Mouse (Mus musculus) CH12.LX (cell line): Measurements from ENCODE around the gene Wwp2. TPM values are rescaled to one million over a fixed set of nuclear protein-coding genes. Genes with fewer than 3 reads are reported as not detected.

Experiments
- DNase-seq: peaks from one replicate; pipeline ENCODE4 v3.0.0-alpha.2; 2013; ENCODE audit errors: extremely low read depth
- H3K27ac ChIP-seq: 2 replicates; pipeline ENCODE4 v1.5.1; 2012; ENCODE audit warnings: low read depth, mild to moderate bottlenecking, control low read depth, moderate library complexity; ENCODE audit not compliant: insufficient read depth
- H3K27me3 ChIP-seq: replicated peaks from 2 replicates; pipeline ENCODE3; 2012; ENCODE audit warnings: inconsistent platforms
- H3K36me3 ChIP-seq, 2 experiments: replicated peaks in 1 of 2; 2 replicates each; pipeline versions ENCODE3 to v1.6.1; 2012; ENCODE audit warnings: inconsistent platforms in 1 of 2, low read length in 1 of 2, mild to moderate bottlenecking in 1 of 2, mixed read lengths in 1 of 2, moderate library complexity in 1 of 2; ENCODE audit not compliant: control insufficient read depth in 1 of 2, insufficient read depth in 1 of 2
- H3K4me1 ChIP-seq, 2 experiments: 2 replicates each; pipeline ENCODE4 v1.6.1; 2012; ENCODE audit warnings: inconsistent platforms in 1 of 2, moderate library complexity in 1 of 2; ENCODE audit not compliant: insufficient read depth in 2 of 2, control insufficient read depth in 1 of 2
- H3K4me2 ChIP-seq: 2 replicates; pipeline ENCODE4 v1.6.1; 2012; ENCODE audit warnings: low read depth, mild to moderate bottlenecking, control low read depth; ENCODE audit not compliant: poor library complexity, insufficient read depth, severe bottlenecking
- H3K4me3 ChIP-seq, 3 experiments: fragments of 150-350 bp in 1 of 3; sonication (generic) in 1 of 3; replicated peaks in 1 of 3; 2 replicates each; pipeline versions ENCODE3 to v1.5.1; 2011 to 2012; ENCODE audit warnings: low read depth in 2 of 3, low read length in 2 of 3, mild to moderate bottlenecking in 2 of 3, moderate library complexity in 2 of 3, control low read depth in 1 of 3, improper control_type of control experiment in 1 of 3, inconsistent platforms in 1 of 3, mixed read lengths in 1 of 3; ENCODE audit not compliant: poor library complexity in 1 of 3
- H3K79me2 ChIP-seq: replicated peaks from 2 replicates; pipeline ENCODE4 v1.6.1; 2012; ENCODE audit warnings: mild to moderate bottlenecking, moderate library complexity; ENCODE audit not compliant: control insufficient read depth, poor library complexity, insufficient read depth, severe bottlenecking; ENCODE audit errors: extremely low read depth
- H3K9ac ChIP-seq: 2 replicates; pipeline ENCODE4 v1.6.1; 2012; ENCODE audit warnings: low read depth, mild to moderate bottlenecking, control low read depth, moderate library complexity; ENCODE audit not compliant: insufficient read depth
- H3K9me3 ChIP-seq: replicated peaks from 2 replicates; pipeline ENCODE3; 2012; ENCODE audit warnings: low read length, inconsistent platforms, mixed read lengths
- CTCF ChIP-seq, 2 experiments: IDR thresholded peaks in 1 of 2; conservative IDR thresholded peaks in 1 of 2; 2 replicates each; pipeline ENCODE4 v1.5.1; 2011 to 2012; ENCODE audit warnings: low read depth in 2 of 2, low read length in 2 of 2, improper control_type of control experiment in 1 of 2, inconsistent platforms in 1 of 2, mild to moderate bottlenecking in 1 of 2, moderate library complexity in 1 of 2
- ELF1 ChIP-seq: IDR thresholded peaks from 2 replicates; pipeline ENCODE4 v1.6.1; 2014; ENCODE audit warnings: low read depth, mild to moderate bottlenecking, inconsistent platforms, low read length, improper control_type of control experiment
- ETS1 ChIP-seq: conservative IDR thresholded peaks from 2 replicates; pipeline ENCODE4 v1.6.1; 2012; ENCODE audit warnings: low read depth, mild to moderate bottlenecking, inconsistent platforms, low read length, improper control_type of control experiment, moderate library complexity
- IRF4 ChIP-seq: IDR thresholded peaks from 2 replicates; pipeline ENCODE4 v1.6.1; 2014; ENCODE audit warnings: low read depth, mild to moderate bottlenecking, inconsistent platforms, low read length, improper control_type of control experiment
- MAFK ChIP-seq: IDR thresholded peaks from 2 replicates; pipeline ENCODE4 v1.6.1; 2011; ENCODE audit warnings: low read length, improper control_type of control experiment; ENCODE audit not compliant: insufficient replicate concordance
- MAX ChIP-seq: IDR thresholded peaks from 2 replicates; pipeline ENCODE4 v1.6.1; 2011; ENCODE audit warnings: low read length, improper control_type of control experiment
- MEF2A ChIP-seq: IDR thresholded peaks from 2 replicates; pipeline ENCODE4 v1.6.1; 2014; ENCODE audit warnings: low read depth, mild to moderate bottlenecking, inconsistent platforms, low read length, improper control_type of control experiment, borderline replicate concordance
- NELFE ChIP-seq: IDR thresholded peaks from 2 replicates; pipeline ENCODE4 v1.6.1; 2011; ENCODE audit warnings: low read depth, low read length, improper control_type of control experiment
- NRF1 ChIP-seq: IDR thresholded peaks from 2 replicates; pipeline ENCODE4 v1.6.1; 2014; ENCODE audit warnings: low read depth, mild to moderate bottlenecking, inconsistent platforms, low read length, improper control_type of control experiment, moderate library complexity
- PAX5 ChIP-seq: IDR thresholded peaks from 2 replicates; pipeline ENCODE4 v1.6.1; 2012; ENCODE audit warnings: low read length, inconsistent platforms, mixed read lengths
- POLR2A ChIP-seq: IDR thresholded peaks from 2 replicates; pipeline ENCODE4 v1.6.1; 2011; ENCODE audit warnings: low read depth, mild to moderate bottlenecking, improper control_type of control experiment, low read length
- POLR2AphosphoS2 ChIP-seq: IDR thresholded peaks from 2 replicates; pipeline ENCODE4 v1.6.1; 2011; ENCODE audit warnings: low read depth, low read length, improper control_type of control experiment
- RAD21 ChIP-seq: IDR thresholded peaks from 2 replicates; pipeline ENCODE4 v1.6.1; 2011; ENCODE audit warnings: low read depth, mild to moderate bottlenecking, low read length, improper control_type of control experiment, moderate library complexity
- RCOR1 ChIP-seq: conservative IDR thresholded peaks from 2 replicates; pipeline ENCODE4 v1.6.1; 2012; ENCODE audit warnings: low read depth, mild to moderate bottlenecking, inconsistent platforms, low read length, improper control_type of control experiment
- USF1 ChIP-seq: IDR thresholded peaks from 2 replicates; pipeline ENCODE4 v1.6.1; 2014; ENCODE audit warnings: low read depth, mild to moderate bottlenecking, inconsistent platforms, low read length, improper control_type of control experiment
- USF2 ChIP-seq: conservative IDR thresholded peaks from 2 replicates; pipeline ENCODE4 v1.6.1; 2011; ENCODE audit warnings: low read depth, low read length, improper control_type of control experiment
- ZKSCAN1 ChIP-seq: IDR thresholded peaks from 2 replicates; pipeline ENCODE4 v1.6.1; 2012; ENCODE audit warnings: low read depth, inconsistent platforms, low read length, improper control_type of control experiment, borderline replicate concordance
- dilution Hi-C: fragments of 300-500 bp; cut with MboI; formaldehyde crosslinking; loops from 2 replicates; pipeline ENCODE4 v1.14.3; 2020; ENCODE audit warnings: low sequenced_read_pairs; ENCODE audit not compliant: extremely low pct_unique_long_range_greater_than_20kb, extremely low pct_ligation_motif_present
- in situ Hi-C: fragments of 300-500 bp; cut with MboI; formaldehyde crosslinking; loops from 3 replicates; pipeline ENCODE4 v1.14.3; 2019; ENCODE audit warnings: low sequenced_read_pairs, low pct_ligation_motif_present, low pct_unique_long_range_greater_than_20kb, mixed read lengths
- polyA plus RNA-seq: library from polyadenylated mRNA; unstranded; fragments of >175 nt; gene quantifications from 2 replicates; pipeline ENCODE4 v1.2.1, GENCODE M21; 2012; ENCODE audit warnings: low read depth; ENCODE audit not compliant: insufficient read length
- total RNA-seq, 2 experiments: library from RNA; depleted of rRNA; stranded (reverse); fragments of 300-350 nt in 1 of 2; fragments of >200 nt in 1 of 2; gene quantifications; 2 replicates each; pipeline ENCODE4 v1.2.3; 2012 to 2014

Gene Wwp2
- total and polyA plus RNA-seq, 3 experiments: 13.5 to 30.3 (median 20.7) TPM

GRCm38 (mm10) chr8:107491212-107491611, 55.0 kb downstream of the Wwp2 start:
- Histone ChIP-seq H3K36me3 (peaks cover 0 to 34% of the 10 kb centered on the region in 2 experiments), H3K4me3 (no peak overlapping the region), H3K9me3 (no peaks in the 10 kb centered on the region), H3K79me2 (no peaks in the 10 kb centered on the region), H3K27me3 (no peaks in the 10 kb centered on the region), H3K9ac (no peak overlapping the region), H3K4me1 (peaks cover 0 to 4% of the 10 kb centered on the region in 2 experiments; a peak in 2 of 4 replicates), H3K27ac (no peak overlapping the region), H3K4me2 (no peak overlapping the region)
- dilution Hi-C loops: no loop called here
- no peak for DNase-seq
- no peak for TF ChIP-seq PAX5
- TF ChIP-seq POLR2AphosphoS2: no peak
- TF ChIP-seq POLR2A: no peak
- TF ChIP-seq USF2: no peak
- TF ChIP-seq RCOR1: no peak
- TF ChIP-seq MAFK: no peak
- no peak for TF ChIP-seq USF1
- TF ChIP-seq IRF4: no peak
- no peak for TF ChIP-seq MEF2A
- no peak for TF ChIP-seq ETS1
- in situ Hi-C loops: loop anchor here (10.0 kb wide), 1 partner anchor 46 kb away; no protein-coding TSS in a partner anchor

GRCm38 (mm10) chr8:107491831-107492230, 55.7 kb downstream of the Wwp2 start:
- TF ChIP-seq PAX5 (no peak), ELF1 (no peak), NRF1 (no peak), NELFE (no peak), IRF4 (no peak), MAX (no peak), RAD21 (no peak), CTCF (conservative IDR thresholded peaks at IDR 0.05 in 1 of 2, IDR thresholded peaks at IDR 0.05 in 1 of 2; ENCODE audit: low read depth in 2 of 2, low read length in 2 of 2) (no peak), ZKSCAN1 (no peak)
- no peak overlapping the region for H3K4me3 ChIP-seq
- H3K27me3 ChIP-seq: no peaks in the 10 kb centered on the region
- H3K27ac ChIP-seq: no peak overlapping the region
- no peak overlapping the region for H3K4me2 ChIP-seq
- no peaks in the 10 kb centered on the region for H3K9me3 ChIP-seq
- dilution Hi-C loops (no loop called here), in situ Hi-C loops (loop anchor here (10.0 kb wide), 1 partner anchor 47 kb away; no protein-coding TSS in a partner anchor)
- no peak overlapping the region for H3K9ac ChIP-seq
- H3K4me1 ChIP-seq: peaks cover 0 to 4% of the 10 kb centered on the region in 2 experiments; a peak in 2 of 4 replicates
- DNase-seq: no peak
- no peaks in the 10 kb centered on the region for H3K79me2 ChIP-seq
- peaks cover 0 to 27% of the 10 kb centered on the region in 2 experiments for H3K36me3 ChIP-seq
